Mouse (Mus musculus) embryonic facial prominence, embryonic 15.5 days (tissue): ENCODE measurements around the gene Cntnap2. TPM values are rescaled to one million over a fixed set of nuclear protein-coding genes. Genes with fewer than 3 reads are reported as not detected.
"Not testable (repeated sequence)": the region's sequence is repeated elsewhere in the genome, so short reads cannot be mapped to it uniquely, and the experiment has no call there.

Experiments used
- ATAC-seq: fragments of 200-750 bp; cut with Nextera tagmentation; 2 replicates; pipeline ENCODE4 v1.8.0; 2017; ENCODE audit warnings: low read depth, moderate TSS enrichment; ENCODE audit not compliant: insufficient number of reproducible peaks, low FRiP score, low TSS enrichment
- H3K27ac ChIP-seq: fragments of 300-500 bp; sonication (generic); replicated peaks from 2 replicates; pipeline ENCODE4 v1.5.1; 2015; ENCODE audit warnings: mild to moderate bottlenecking, inconsistent platforms
- H3K27me3 ChIP-seq: fragments of 300-500 bp; sonication (generic); 2 replicates; pipeline ENCODE4 v1.6.1; 2015; ENCODE audit warnings: inconsistent platforms
- H3K36me3 ChIP-seq: fragments of 300-500 bp; sonication (generic); 2 replicates; pipeline ENCODE4 v1.6.1; 2015; ENCODE audit warnings: mild to moderate bottlenecking, inconsistent platforms
- H3K4me1 ChIP-seq: fragments of 300-500 bp; sonication (generic); 2 replicates; pipeline ENCODE4 v1.6.1; 2015; ENCODE audit warnings: inconsistent platforms
- H3K4me2 ChIP-seq: fragments of 300-500 bp; sonication (generic); replicated peaks from 2 replicates; pipeline ENCODE4 v1.6.1; 2015; ENCODE audit warnings: mild to moderate bottlenecking, inconsistent platforms
- H3K4me3 ChIP-seq: fragments of 300-500 bp; sonication (generic); replicated peaks from 2 replicates; pipeline ENCODE4 v1.5.1; 2015; ENCODE audit warnings: mild to moderate bottlenecking, inconsistent platforms
- H3K9ac ChIP-seq: fragments of 300-500 bp; sonication (generic); 2 replicates; pipeline ENCODE4 v1.6.1; 2015; ENCODE audit warnings: inconsistent platforms
- H3K9me3 ChIP-seq: fragments of 300-500 bp; sonication (generic); replicated peaks from 2 replicates; pipeline ENCODE4 v1.6.1; 2016; ENCODE audit warnings: inconsistent platforms
- WGBS: fragments of 180-500 bp; shearing (Covaris S2); methylation state at CpG from one replicate; pipeline ENCODE4 v1.1.7; 2015; 5-methylcytosine and 5-hydroxymethylcytosine counted together
- polyA plus RNA-seq: library from polyadenylated mRNA; unstranded; fragments of >200 nt; fragmentation: Nextera tagmentation; extraction: Ambion mirVana; gene quantifications from 2 replicates; pipeline ENCODE4 v1.2.1, GENCODE M21; 2015

The Cntnap2 gene
- polyA plus RNA-seq, 1 experiment from 2014 or later: 1.5 TPM

GRCm38 (mm10) chr6:47259626-47260114, 2200.5 kb downstream of the Cntnap2 start:
- ATAC-seq: no peak
- no peak overlapping the region for H3K9ac ChIP-seq

GRCm38 (mm10) chr6:47267236-47267635, 2208.1 kb downstream of the Cntnap2 start:
- H3K27me3 ChIP-seq: no peaks in the 10 kb centered on the region
- no peaks in the 10 kb centered on the region for H3K4me1 ChIP-seq
- no peak overlapping the region for H3K9ac ChIP-seq
- no peak overlapping the region for H3K27ac ChIP-seq
- no peak overlapping the region for H3K4me3 ChIP-seq
- no peak for ATAC-seq
- H3K9me3 ChIP-seq: no peaks in the 10 kb centered on the region
- no peak overlapping the region for H3K4me2 ChIP-seq
- 48% methylated on average over 3 of the region's 3 CpGs for WGBS
- H3K36me3 ChIP-seq: no peaks in the 10 kb centered on the region

More at GRCm38 (mm10) chr6:47259626-47260114, 2200.5 kb downstream of the Cntnap2 start:
- H3K36me3 ChIP-seq: no peaks in the 10 kb centered on the region
- H3K27me3 ChIP-seq: no peaks in the 10 kb centered on the region
- H3K27ac ChIP-seq: no peak overlapping the region
- no peak overlapping the region for H3K4me2 ChIP-seq
- WGBS: 14% methylated on average over 3 of the region's 3 CpGs
- no peaks in the 10 kb centered on the region for H3K9me3 ChIP-seq
- peaks cover 12% of the 10 kb centered on the region for H3K4me1 ChIP-seq
- no peak overlapping the region for H3K4me3 ChIP-seq

GRCm38 (mm10) chr6:47269455-47269854, 2210.3 kb downstream of the Cntnap2 start:
- Histone ChIP-seq H3K9ac (no peak overlapping the region), H3K4me1 (no peaks in the 10 kb centered on the region), H3K36me3 (no peaks in the 10 kb centered on the region), H3K4me3 (no peak overlapping the region), H3K27ac (no peak overlapping the region), H3K27me3 (no peaks in the 10 kb centered on the region), H3K4me2 (no peak overlapping the region), H3K9me3 (no peaks in the 10 kb centered on the region)
- no peak for ATAC-seq
- WGBS: 67% methylated on average over 3 of the region's 3 CpGs

GRCm38 (mm10) chr6:47271576-47271975, 2212.4 kb downstream of the Cntnap2 start:
- Histone ChIP-seq H3K4me3 (no peak overlapping the region), H3K9me3 (no peaks in the 10 kb centered on the region), H3K36me3 (no peaks in the 10 kb centered on the region), H3K9ac (no peak overlapping the region), H3K4me2 (no peak overlapping the region), H3K27ac (no peak overlapping the region), H3K4me1 (no peaks in the 10 kb centered on the region), H3K27me3 (no peaks in the 10 kb centered on the region)
- ATAC-seq: no peak
- 85% methylated on average over 3 of the region's 3 CpGs for WGBS

DNA sequence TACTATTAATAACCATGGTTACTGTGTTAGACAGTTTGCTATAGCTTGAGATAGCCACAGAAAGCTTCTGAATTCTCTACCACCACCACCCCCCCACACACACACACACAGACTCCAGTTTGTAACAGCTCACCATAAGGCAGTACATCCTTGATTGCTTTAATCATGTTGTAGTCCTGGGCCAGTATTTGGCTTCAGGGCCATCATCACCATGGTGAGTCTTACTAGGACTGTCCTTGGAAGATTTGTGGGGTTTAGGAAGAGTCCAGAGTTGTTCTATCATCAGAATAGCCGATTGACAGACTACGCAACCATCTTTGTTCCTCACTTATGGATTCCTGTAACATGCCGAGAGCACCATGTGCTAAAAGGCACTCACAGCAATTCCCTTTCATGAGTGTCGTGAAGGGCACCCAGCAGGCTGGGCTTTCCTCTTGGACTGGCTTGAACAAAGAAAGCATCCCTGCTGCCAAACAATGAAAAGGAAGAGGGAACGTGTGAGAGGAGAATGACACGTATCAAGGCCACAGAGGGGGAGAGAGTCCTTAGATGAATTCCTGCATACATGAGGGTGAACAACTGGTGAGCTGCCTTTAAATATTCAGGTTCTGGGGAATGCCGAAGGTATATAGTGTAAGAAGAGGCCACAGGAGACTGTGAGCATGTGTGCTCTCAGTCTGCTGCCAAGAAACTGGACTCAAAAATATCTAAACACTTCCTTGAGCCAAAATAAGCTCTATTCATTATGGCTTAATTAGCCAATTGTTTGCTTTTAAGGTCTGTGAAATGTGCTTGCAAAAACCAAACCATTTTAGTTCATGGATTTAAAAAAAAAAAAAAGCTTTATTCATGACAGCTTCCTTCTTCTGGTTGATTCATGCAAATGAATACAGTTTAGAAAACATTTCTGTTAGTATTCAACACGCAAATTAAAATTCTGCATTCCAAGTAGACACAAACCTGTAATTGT, 2213.7 kb downstream of the Cntnap2 start:
- Histone ChIP-seq H3K4me2 (no peak overlapping the region), H3K4me3 (no peak overlapping the region), H3K4me1 (no peaks in the 10 kb centered on the region), H3K9me3 (no peaks in the 10 kb centered on the region), H3K9ac (no peak overlapping the region), H3K36me3 (no peaks in the 10 kb centered on the region), H3K27ac (no peak overlapping the region), H3K27me3 (no peaks in the 10 kb centered on the region)
- no peak for ATAC-seq
- WGBS: 55% methylated on average over 8 of the region's 8 CpGs

- 57% methylated on average over 2 of the region's 2 CpGs for WGBS
- H3K9me3 ChIP-seq: no peaks in the 10 kb centered on the region
- H3K4me2 ChIP-seq: no peak overlapping the region
- ATAC-seq: no peak
- no peaks in the 10 kb centered on the region for H3K4me1 ChIP-seq
- no peak overlapping the region for H3K4me3 ChIP-seq
- no peak overlapping the region for H3K9ac ChIP-seq
- H3K36me3 ChIP-seq: no peaks in the 10 kb centered on the region
- H3K27me3 ChIP-seq: no peaks in the 10 kb centered on the region
- no peak overlapping the region for H3K27ac ChIP-seq
These were observed 2215.9 kb downstream of the Cntnap2 start for GRCm38 (mm10) chr6:47275065-47275464.

DNA sequence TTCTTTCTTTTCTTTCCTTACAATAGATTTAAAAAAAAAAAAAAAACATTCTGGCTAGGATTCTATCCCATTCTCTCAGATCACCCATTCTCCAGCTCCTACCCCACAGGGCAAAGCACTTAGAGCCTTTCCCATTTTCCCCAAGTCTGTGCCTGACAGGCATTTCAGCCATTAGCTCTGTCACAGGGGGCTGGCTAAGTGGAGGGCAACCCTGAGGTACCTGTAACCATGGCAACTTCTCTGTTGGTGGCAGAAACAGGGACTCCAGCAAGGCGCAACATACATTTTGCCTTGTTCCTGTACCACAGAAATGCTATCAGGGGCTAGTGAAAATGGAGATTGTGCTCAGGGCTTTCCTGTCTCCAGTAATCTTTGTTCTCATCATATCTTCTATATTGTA, 2220.0 kb downstream of the Cntnap2 start:
- Histone ChIP-seq H3K4me3 (no peak overlapping the region), H3K27ac (no peak overlapping the region), H3K9ac (no peak overlapping the region), H3K9me3 (no peaks in the 10 kb centered on the region), H3K36me3 (no peaks in the 10 kb centered on the region), H3K27me3 (no peaks in the 10 kb centered on the region), H3K4me1 (no peaks in the 10 kb centered on the region), H3K4me2 (no peak overlapping the region)
- WGBS: 38% methylated on average over 1 of the region's 1 CpGs
- ATAC-seq: no peak

DNA sequence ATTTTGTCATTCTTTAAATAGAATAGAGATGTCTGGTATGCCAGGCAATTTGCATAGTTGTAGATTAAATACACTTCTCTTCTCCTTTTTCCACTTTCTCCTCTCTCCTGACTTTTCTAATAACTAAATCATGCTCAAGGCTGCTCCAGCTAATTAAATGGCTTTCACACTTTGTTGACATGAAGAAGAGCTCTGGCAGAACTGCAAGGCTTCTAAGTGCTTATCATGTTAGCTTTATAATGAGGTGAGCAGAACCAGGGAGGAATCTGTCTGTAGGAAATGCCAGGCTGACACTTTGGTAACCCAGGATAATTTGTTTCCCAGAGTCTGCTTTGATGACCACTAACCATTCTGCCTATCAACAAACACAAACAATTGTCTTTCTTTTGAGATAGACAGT, 2222.4 kb downstream of the Cntnap2 start:
- Histone ChIP-seq H3K4me1 (no peaks in the 10 kb centered on the region), H3K27me3 (no peaks in the 10 kb centered on the region), H3K9me3 (no peaks in the 10 kb centered on the region), H3K4me2 (no peak overlapping the region), H3K4me3 (no peak overlapping the region), H3K36me3 (no peaks in the 10 kb centered on the region), H3K27ac (no peak overlapping the region), H3K9ac (no peak overlapping the region)
- no peak for ATAC-seq

DNA sequence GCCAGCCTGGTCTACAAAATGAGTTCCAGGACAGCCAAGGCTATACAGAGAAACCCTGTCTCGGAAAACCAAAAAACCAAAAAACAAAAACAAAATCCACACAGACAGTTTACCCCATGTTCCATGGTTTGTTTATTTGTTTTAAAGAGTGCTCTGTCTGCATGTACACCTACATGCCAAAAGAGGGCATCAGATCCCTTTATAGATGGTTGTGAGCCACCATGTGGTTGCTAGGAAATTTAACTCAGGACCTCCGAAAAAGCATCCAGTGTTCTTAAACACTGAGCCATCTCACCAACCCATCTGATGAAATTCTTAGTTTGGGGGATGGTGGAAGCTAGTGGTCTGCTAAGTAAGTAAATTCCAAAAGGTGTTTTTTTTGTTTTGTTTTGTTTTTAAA, 2225.6 kb downstream of the Cntnap2 start:
- no peak overlapping the region for H3K9ac ChIP-seq
- WGBS: 60% methylated on average over 2 of the region's 2 CpGs
- no peaks in the 10 kb centered on the region for H3K27me3 ChIP-seq
- no peak overlapping the region for H3K4me3 ChIP-seq
- no peak for ATAC-seq
- H3K27ac ChIP-seq: no peak overlapping the region
- no peaks in the 10 kb centered on the region for H3K4me1 ChIP-seq
- H3K9me3 ChIP-seq: no peaks in the 10 kb centered on the region
- no peaks in the 10 kb centered on the region for H3K36me3 ChIP-seq
- H3K4me2 ChIP-seq: no peak overlapping the region

- H3K9ac ChIP-seq: no peak overlapping the region
- no peak overlapping the region for H3K4me2 ChIP-seq
- H3K27me3 ChIP-seq: no peaks in the 10 kb centered on the region
- H3K4me1 ChIP-seq: no peaks in the 10 kb centered on the region
- H3K9me3 ChIP-seq: no peaks in the 10 kb centered on the region
- no peak for ATAC-seq
- no peaks in the 10 kb centered on the region for H3K36me3 ChIP-seq
- no peak overlapping the region for H3K4me3 ChIP-seq
- WGBS: 57% methylated on average over 1 of the region's 1 CpGs
- no peak overlapping the region for H3K27ac ChIP-seq
These were observed 2226.6 kb downstream of the Cntnap2 start for GRCm38 (mm10) chr6:47285742-47286141.

DNA sequence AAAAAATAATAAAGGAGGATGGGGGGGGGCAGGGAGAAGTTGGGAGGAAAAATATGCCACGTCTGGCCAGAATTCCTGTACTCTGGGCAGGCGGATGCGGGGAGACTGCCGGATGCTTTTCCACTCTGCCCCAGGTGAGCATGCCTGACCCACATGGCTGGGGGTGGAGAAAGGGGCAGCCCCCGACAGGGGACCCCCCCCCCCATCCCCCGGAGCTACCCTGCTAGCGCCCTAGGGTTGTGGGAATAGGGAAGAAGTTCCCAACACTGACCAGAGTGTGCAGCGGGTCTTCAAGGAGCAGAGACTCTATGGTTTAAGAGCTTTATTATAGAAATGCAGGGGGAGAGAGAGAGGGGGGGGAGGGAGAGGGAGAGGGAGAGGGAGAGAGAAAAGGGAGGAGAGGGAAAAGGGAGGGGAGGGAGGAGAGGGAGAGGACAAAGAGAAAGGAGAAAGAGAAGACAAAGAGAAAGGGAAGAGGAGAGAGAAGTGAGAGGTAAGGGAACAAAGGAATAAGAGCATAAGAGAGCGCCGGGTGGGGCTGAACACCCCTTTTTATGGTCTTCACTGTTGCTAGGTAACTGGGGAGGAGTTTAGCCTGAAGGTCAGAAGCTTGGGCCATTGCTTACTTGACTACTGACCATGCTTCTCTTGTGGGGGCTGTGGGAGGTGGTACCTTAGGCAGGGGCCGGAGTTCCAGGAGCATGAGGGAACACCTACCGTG, 2227.2 kb downstream of the Cntnap2 start:
- ATAC-seq, H3K9ac ChIP-seq, H3K4me2 ChIP-seq, H3K27me3 ChIP-seq, H3K4me1 ChIP-seq, H3K9me3 ChIP-seq, H3K4me3 ChIP-seq, H3K27ac ChIP-seq, H3K36me3 ChIP-seq: not testable (repeated sequence)
- 55% methylated on average over 12 of the region's 12 CpGs for WGBS
